Mouse (Mus musculus): ENCODE measurements at regions not wholly inside any gene's neighbourhood (a gene's known extent, or its start where the extent isn't known, plus 50 kb on each side); places are given as distances from the start of the nearest gene placed in this dataset.

- DNase-seq (ENCODE audit: low spot score in 2 of 2): no peak
Measured at GRCm38 (mm10) chr7:40737496-40737895, 160.6 kb upstream of the Vstm2b start.

- DNase-seq (ENCODE audit: low spot score in 2 of 2): no peak
Measured at GRCm38 (mm10) chr7:40738174-40738573, 160.0 kb upstream of the Vstm2b start.

GRCm38 (mm10) chr7:40742553-40743151 lies 155.5 kb upstream of the Vstm2b start:
- no peak for DNase-seq (ENCODE audit: low spot score in 2 of 2)

- DNase-seq (ENCODE audit: low spot score in 2 of 2): no peak
Measured at GRCm38 (mm10) chr7:40751779-40752178, 146.3 kb upstream of the Vstm2b start.

GRCm38 (mm10) chr7:40752195-40752594 lies 145.9 kb upstream of the Vstm2b start:
- DNase-seq (ENCODE audit: low spot score in 2 of 2): no peak

- no peak for DNase-seq (ENCODE audit: low spot score in 2 of 2)
Measured at GRCm38 (mm10) chr7:40753490-40753889, 144.6 kb upstream of the Vstm2b start.

GRCm38 (mm10) chr7:40762520-40762919 lies 135.6 kb upstream of the Vstm2b start:
- no peak for DNase-seq (ENCODE audit: low spot score in 2 of 2)

GRCm38 (mm10) chr7:40766142-40766541 lies 132.0 kb upstream of the Vstm2b start:
- DNase-seq (ENCODE audit: low spot score in 2 of 2): no peak

- DNase-seq (ENCODE audit: low spot score in 2 of 2): no peak
Measured at GRCm38 (mm10) chr7:40776220-40776619, 121.9 kb upstream of the Vstm2b start.

- no peak for DNase-seq (ENCODE audit: low spot score in 2 of 2)
Measured at GRCm38 (mm10) chr7:40784906-40785305, 113.2 kb upstream of the Vstm2b start.

GRCm38 (mm10) chr7:40786758-40787157 lies 111.4 kb upstream of the Vstm2b start:
- DNase-seq (ENCODE audit: low spot score in 2 of 2): no peak

- no peak for DNase-seq (ENCODE audit: low spot score in 2 of 2)
Measured at GRCm38 (mm10) chr7:40788486-40788885, 109.6 kb upstream of the Vstm2b start.

- DNase-seq (ENCODE audit: low spot score in 2 of 2): no peak
Measured at GRCm38 (mm10) chr7:40794458-40795207, 103.5 kb upstream of the Vstm2b start.

GRCm38 (mm10) chr7:40799794-40800193 lies 98.3 kb upstream of the Vstm2b start:
- no peak for DNase-seq (ENCODE audit: low spot score in 2 of 2)

- no peak for DNase-seq (ENCODE audit: low spot score in 2 of 2)
Measured at GRCm38 (mm10) chr7:40801291-40801690, 96.8 kb upstream of the Vstm2b start.

GRCm38 (mm10) chr7:40805211-40805610 lies 92.9 kb upstream of the Vstm2b start:
- no peak for DNase-seq (ENCODE audit: low spot score in 2 of 2)

GRCm38 (mm10) chr7:40805866-40806265 lies 92.3 kb upstream of the Vstm2b start:
- no peak for DNase-seq (ENCODE audit: low spot score in 2 of 2)

- DNase-seq (ENCODE audit: low spot score in 2 of 2): no peak
Measured at GRCm38 (mm10) chr7:40812952-40813351, 85.2 kb upstream of the Vstm2b start.

GRCm38 (mm10) chr7:40825141-40825742 lies 72.9 kb upstream of the Vstm2b start:
- DNase-seq (ENCODE audit: low spot score in 2 of 2): no peak

GRCm38 (mm10) chr7:40829526-40829925 lies 68.6 kb upstream of the Vstm2b start:
- DNase-seq (ENCODE audit: low spot score in 2 of 2): no peak

- DNase-seq (ENCODE audit: low spot score in 2 of 2): no peak
Measured at GRCm38 (mm10) chr7:40831583-40831982, 66.5 kb upstream of the Vstm2b start.

GRCm38 (mm10) chr7:40842344-40842992 lies 55.7 kb upstream of the Vstm2b start:
- DNase-seq (ENCODE audit: low spot score in 2 of 2): no peak
